Mouse (Mus musculus) T-helper 17 cell (primary cell): ENCODE data around the gene R3hdm4.

Source experiments
- in situ Hi-C, 2 experiments: fragments of 300-600 bp; cut with MboI, MseI; formaldehyde crosslinking; loops; 1 replicate in 1 of 2; 2 replicates in 1 of 2; pipeline ENCODE4 v1.15.1; 2025; ENCODE audit warnings: high pct_unique_total_duplicates in 2 of 2

The R3hdm4 gene

GRCm38 (mm10) chr10:79943471-79943901, 22.5 kb upstream of the R3hdm4 start:
- in situ Hi-C loops, result no loop called here

DNA sequence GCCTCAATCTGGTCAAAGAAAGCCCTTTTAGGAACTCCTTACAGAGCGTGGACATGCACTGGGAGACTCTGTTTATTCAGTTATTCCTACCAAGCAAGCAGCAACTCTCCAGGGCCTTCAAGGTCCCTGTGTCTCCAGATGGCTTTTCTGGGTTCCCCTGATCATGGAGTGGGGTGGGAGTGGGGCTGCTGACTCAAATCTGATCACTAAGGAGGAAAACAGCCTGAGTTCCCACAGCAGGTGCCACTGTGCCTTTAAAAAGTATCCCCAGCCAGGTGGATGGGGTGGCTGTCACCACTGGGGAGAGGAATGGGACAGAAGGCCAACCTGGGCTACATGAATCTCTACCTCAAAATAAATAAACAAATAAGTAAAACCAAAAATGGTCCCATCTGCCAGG, 22.0 kb upstream of the R3hdm4 start:
- in situ Hi-C loops, result no loop called here

- in situ Hi-C loops, result no loop called here
Observed at GRCm38 (mm10) chr10:79940749-79941148, 19.7 kb upstream of the R3hdm4 start.

GRCm38 (mm10) chr10:79937775-79938526, 16.9 kb upstream of the R3hdm4 start:
- in situ Hi-C loops, result no loop called here

DNA sequence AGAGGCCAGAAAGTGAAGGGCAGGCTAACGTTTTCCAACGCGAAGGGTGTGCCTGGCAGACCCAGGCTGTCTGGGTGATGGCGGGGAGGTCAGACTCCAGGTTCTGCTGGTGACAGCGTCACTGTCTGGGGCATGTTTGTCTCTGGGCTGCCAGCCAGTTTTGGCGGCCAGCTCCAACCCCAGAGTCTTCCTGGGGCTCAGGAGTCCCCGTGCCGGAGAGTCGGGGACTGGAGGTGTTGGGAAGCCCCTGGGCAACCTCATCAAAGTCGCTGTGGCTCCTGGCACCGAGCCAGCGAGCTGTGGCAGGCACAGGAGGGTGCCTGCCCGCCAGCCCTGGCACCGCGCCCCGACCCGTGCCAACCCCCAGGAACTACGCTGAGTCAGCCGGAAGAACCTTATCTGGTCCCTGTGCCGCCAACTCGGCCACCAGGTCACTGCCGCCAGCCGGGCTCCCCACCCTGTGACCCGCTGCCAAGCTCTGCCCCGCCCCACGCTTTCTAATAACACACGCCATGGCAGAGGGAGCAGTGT, 16.0 kb upstream of the R3hdm4 start:
- in situ Hi-C loops, result no loop called here

GRCm38 (mm10) chr10:79936284-79936910, 15.4 kb upstream of the R3hdm4 start:
- in situ Hi-C loops, result no loop called here

GRCm38 (mm10) chr10:79934794-79935569, 14.0 kb upstream of the R3hdm4 start:
- in situ Hi-C loops, result no loop called here

- in situ Hi-C loops, result no loop called here
Observed at GRCm38 (mm10) chr10:79934272-79934721, 13.3 kb upstream of the R3hdm4 start.

DNA sequence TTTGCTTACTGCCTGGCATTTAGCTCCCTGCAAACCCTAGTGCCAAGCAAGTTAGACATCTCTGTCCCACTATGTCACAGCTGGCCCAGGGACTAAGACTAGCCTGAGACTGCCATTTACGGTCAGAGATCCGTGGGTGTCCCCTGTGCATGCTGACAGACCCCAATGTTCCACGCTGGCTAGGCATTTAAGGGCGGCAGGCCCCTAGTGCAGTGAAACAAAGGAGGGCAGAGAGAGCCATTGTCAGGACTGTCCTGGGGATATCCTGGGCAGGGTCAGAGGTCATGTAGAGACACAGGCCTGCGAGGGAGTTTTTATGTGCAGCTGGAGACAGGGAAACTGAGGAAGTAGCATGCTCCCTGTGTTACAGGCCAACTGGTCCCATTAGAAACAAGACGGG, 12.9 kb upstream of the R3hdm4 start:
- in situ Hi-C loops, result no loop called here

DNA sequence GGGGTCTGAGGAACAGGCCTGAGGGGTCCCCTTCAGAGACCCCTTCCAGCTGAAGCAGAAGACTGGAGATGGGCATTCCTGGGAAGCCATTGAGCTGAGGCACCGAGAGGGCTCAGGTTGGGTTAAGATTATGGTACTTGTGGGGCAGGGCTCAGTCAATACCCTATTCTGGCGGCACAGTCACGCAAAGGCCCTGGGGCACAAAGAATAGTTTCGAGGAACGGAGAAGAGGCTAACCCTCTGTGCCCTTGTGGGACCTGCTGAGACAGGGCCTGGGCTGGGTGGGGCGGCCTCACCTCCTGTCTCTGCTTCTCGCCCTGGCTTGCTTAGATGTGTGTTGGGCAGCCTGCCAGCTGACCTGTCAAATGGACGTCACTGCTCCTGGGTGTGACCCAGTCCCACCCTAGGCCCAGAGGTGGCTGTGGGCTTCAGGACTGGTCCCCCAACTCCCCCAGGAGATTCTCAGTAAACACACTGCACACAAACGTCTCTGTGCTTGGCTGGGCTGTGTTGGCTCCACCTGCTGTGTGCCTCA, 12.2 kb upstream of the R3hdm4 start:
- in situ Hi-C loops, result no loop called here

DNA sequence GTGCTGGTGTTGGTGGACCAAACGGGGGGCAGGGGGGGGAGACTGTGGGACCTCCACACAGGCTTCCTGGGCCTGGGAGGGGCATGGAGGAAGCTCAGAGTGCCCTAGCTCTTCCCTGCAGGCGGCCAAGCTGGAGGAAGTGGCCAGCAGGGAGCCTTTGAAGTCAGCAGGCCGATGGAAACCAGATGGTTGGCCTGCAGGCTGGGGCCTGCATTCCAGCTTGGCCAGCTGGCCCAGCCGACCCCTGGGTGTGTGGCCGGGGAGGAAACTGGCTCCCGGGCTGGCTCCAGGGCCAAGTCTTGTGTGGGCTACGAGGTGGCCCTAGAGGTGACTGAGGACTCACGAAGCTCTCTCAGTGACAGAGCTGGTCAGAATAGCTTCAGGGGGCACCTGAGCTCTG, 11.7 kb upstream of the R3hdm4 start:
- in situ Hi-C loops, result no loop called here

DNA sequence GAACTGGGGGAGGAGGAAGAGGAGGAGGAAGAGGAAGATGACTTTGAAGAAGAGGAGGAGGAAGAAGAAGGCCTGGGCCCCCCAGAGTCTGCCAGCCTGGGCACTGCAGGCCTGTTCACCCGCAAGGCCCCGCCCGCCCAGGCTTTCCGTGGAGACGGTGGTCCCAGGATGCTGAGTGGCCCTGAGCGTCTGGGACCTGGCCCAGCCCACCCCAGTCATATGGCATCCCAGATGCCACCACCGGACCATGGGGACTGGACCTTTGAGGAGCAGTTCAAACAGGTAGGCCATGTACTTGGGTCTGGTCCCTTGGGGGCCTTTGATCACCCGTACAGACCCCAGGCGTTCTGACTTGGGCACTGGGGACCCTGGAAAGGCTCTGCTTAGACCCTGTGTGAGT, 10.8 kb upstream of the R3hdm4 start:
- in situ Hi-C loops, result no loop called here

GRCm38 (mm10) chr10:79930826-79931186, 9.8 kb upstream of the R3hdm4 start:
- in situ Hi-C loops, result no loop called here

DNA sequence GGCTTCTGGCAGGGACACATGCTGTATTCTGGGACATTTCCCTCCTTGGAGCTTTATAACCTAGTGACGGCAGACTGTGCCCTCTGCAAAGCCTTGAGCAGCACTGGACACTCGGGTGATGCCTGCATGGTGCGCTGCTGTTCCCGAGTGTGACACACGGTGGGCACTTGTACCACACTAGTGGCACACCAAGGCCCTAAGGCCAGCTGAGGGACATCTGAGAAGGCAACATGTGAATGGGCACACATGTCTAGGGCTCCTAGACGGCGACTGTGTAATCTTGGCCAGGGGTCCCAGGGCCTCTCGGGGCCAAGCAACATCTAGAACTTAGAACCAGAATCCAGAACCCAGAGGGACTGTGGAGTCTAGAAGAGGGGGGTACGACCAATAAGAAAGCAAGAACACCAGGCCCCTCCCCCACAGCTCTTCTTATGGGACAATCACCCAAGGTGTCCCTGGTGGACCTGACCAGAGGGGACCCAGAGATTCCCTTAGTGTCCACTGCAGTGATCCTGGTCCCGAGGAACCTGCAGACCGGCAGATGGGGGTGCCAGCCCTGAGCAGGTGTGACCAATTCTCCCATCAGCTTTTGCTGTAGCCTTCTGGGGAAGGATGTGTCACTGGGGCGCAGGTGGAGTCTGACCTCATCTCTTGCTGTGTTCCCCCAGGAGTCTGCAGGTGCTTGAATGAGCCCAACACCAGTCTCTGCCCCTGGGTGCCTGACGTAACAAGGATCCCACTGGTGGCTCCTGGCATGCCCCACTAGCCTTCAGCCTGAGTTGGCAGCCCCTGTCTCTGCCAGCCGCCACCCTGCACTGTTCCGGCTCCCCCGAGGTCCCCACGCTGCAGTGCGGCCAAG, 9.2 kb upstream of the R3hdm4 start:
- in situ Hi-C loops, result loop anchor here in 1 of 2 experiments (5.0 to 10.0 kb wide), 2 partner anchors 48 to 95 kb away; no protein-coding TSS in a partner anchor

DNA sequence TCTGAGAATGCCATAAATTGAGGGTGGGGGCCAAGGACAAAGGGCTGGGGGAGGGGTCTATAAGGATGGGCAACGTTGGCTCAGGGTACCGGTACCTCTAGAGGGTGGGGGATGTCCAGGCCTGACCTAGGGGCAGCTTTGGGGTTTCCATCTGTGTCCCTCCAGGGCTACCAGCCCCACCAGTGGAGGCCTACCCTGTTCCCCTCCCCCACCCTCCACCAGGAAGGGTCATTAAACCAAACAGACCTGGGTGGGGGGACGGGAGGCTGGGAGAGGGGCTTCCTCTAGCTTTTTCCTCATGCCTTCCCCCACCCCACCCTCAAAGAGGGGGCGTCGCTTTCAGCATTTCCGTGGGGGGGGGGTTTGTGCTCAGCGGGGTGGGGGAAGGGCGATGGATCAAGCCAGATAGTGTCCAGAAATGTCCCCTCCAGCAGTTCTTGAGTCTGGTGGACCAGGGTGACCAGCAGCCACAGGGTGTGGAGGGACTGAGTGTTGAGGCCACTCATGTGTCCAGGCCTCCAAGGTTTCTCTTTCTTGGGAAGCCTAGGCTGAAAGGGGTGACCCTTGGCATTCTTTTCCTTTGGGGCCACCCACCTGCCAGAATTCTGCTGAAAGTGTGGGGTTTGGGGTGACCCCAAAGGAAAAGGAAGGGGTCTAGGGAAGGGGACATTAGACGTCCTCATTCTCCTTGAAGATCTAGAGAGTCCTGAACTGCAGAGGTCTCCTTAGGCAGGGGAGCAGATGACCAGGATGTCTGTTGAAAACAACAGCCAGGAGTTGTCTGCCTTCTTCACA, 8.1 kb upstream of the R3hdm4 start:
- in situ Hi-C loops, result loop anchor here in 1 of 2 experiments (5.0 to 10.0 kb wide), 2 partner anchors 47 to 94 kb away; no protein-coding TSS in a partner anchor

DNA sequence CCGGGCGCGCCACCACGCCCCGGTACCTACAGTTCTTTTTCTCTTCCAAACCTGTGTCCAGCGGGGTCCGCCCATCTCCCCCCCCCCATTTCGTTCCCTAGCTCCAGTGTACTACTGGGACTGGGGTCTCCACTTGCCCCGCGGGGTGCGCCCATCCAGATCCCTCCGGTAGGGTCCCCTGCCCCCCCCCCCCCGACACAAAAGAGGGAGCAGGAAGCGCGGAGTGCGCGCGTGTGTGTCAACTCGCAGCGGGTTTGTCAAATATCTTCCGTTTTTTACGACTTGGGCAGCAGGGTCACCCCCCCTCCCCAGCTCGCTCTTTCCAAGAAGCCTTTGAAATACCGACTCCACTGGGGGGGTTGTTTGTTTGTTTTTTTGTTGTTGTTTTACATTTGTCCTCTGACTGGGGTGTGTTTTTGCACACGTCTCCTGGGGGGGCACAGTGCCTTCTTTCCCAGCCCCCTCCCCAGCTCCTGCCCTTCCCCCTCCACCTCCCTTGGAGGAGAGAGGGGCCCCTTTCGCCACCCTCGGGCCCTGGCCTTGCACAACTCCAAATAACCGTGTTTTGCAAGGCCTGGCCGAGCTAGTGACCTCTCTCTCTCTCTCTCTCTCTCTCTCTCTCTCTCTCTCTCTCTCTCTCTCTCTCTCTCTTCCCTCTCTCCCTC, 7.2 kb upstream of the R3hdm4 start:
- in situ Hi-C loops, result loop anchor here in 1 of 2 experiments (5.0 to 10.0 kb wide), 2 partner anchors 46 to 93 kb away; no protein-coding TSS in a partner anchor

DNA sequence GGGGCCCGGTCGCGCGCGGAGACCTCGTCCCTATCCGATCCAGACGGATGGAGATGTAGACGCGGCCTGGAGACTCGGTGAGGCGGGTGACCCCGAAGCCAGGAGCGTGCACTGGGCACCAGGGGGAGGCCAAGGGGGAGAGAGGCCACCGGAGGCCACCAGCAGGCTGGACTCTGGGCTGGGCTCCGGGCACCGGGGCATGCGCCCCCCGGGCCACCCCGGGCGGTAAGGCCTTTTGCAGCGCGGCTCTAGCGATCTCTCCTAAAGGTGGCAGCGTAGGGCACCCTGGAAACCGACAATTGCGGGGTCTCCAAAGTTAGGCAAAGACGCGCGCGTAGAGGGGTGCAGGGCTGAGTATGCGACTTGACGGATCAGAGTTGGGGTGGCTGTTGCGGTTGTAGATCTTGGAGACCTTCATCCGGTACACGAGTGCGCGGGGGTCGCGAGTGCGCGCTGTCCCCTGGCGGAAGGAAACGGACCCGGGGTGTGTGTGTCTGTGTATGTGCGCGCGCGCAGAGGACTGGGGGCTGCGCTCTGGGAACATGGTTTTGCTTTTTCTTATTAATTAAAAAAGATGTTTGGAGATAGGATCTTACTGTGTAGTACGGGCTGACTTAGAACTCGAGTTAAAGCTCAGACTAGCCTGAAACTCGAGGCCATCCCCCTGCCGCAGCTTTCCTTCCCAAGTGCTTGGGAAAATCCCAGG, 6.5 kb upstream of the R3hdm4 start:
- in situ Hi-C loops, result loop anchor here in 1 of 2 experiments (5.0 to 10.0 kb wide), 2 partner anchors 45 to 93 kb away; no protein-coding TSS in a partner anchor
